Mouse (Mus musculus): ENCODE measurements around the gene Olfr418. TPM values are rescaled to one million over a fixed set of nuclear protein-coding genes. Genes with fewer than 3 reads are reported as not detected.

Gene Olfr418
- polyA plus RNA-seq, 1 experiment from 2014 or later, result not detected

Other genes starting within 250 kb of the Olfr418 start
- gene Olfr1408, start 128.6 kb upstream of the Olfr418 start, polyA plus RNA-seq (2015; fragmentation: Nextera tagmentation; extraction: Ambion mirVana), result not detected in 2 replicates
- gene Olfr1406, start 75.4 kb upstream of the Olfr418 start, polyA plus RNA-seq (2015; fragmentation: Nextera tagmentation; extraction: Ambion mirVana), result not detected in 2 replicates
- not detected in 2 replicates for gene Olfr218, start 68.2 kb upstream of the Olfr418 start, polyA plus RNA-seq (2015; fragmentation: Nextera tagmentation; extraction: Ambion mirVana)
- gene Olfr1404, start 53.6 kb upstream of the Olfr418 start, polyA plus RNA-seq (2015; fragmentation: Nextera tagmentation; extraction: Ambion mirVana), result not detected in 2 replicates
- gene Fcer1a, start 38.8 kb upstream of the Olfr418 start, polyA plus RNA-seq (2015; fragmentation: Nextera tagmentation; extraction: Ambion mirVana), result not detected in 2 replicates
- gene Mptx2, start 11.8 kb downstream of the Olfr418 start, polyA plus RNA-seq (2015; fragmentation: Nextera tagmentation; extraction: Ambion mirVana), result not detected in 2 replicates
- 10.7 and 11.6 TPM in 2 replicates for gene Ackr1, start 67.7 kb downstream of the Olfr418 start, polyA plus RNA-seq (2015; fragmentation: Nextera tagmentation; extraction: Ambion mirVana)
- 3.5 and 4.3 TPM in 2 replicates for gene Aim2, start 84.9 kb downstream of the Olfr418 start, polyA plus RNA-seq (2015; fragmentation: Nextera tagmentation; extraction: Ambion mirVana)
- gene Cadm3, start 101.7 kb downstream of the Olfr418 start, polyA plus RNA-seq (2015; fragmentation: Nextera tagmentation; extraction: Ambion mirVana), result 38.1 and 39.7 TPM in 2 replicates
- 0.34 TPM in 1 of 2 replicates, not detected in the other for gene Ifi206, start 225.0 kb downstream of the Olfr418 start, polyA plus RNA-seq (2015; fragmentation: Nextera tagmentation; extraction: Ambion mirVana)